In the genomic region with DNA sequence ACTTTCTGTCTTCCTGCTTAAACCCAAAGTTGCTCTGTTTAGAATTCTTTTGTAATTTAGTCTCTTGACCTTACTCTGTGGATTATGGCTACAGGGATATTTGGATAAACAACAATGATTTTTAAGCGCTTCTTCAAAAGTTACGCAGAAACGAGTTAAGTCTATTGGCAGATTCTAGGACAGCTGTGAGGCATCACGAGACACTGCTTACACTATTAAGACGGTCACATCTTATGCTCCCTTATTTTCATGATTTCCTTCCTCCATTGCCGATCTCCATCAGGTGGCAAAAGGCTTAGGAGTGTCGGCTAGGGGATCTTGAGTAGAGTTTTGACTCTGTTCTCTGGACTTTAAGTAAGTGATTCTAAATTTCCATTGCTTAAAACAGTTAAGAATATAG, we compare ENCODE assay signal across 19 mouse cellular contexts. TPM values are rescaled to one million over a fixed set of nuclear protein-coding genes. Genes with fewer than 3 reads are reported as not detected.
"Had no signal": no experiment of that assay in that cellular context is flagged by ENCODE, and none has a peak within 500 bp of the region (broad histone marks: within the 10 kb centered on the region; RNA-seq: fewer than 3 reads in every experiment).

No protein-coding gene starts in this region.

- H3K4me2 ChIP-seq: liver, embryonic 11.5 days; liver, embryonic 13.5 days; liver, embryonic 15.5 days; midbrain, embryonic 12.5 days; neural tube, embryonic 12.5 days; stomach, embryonic 15.5 days had no signal

- ATAC-seq: liver, postnatal 0 days; midbrain, embryonic 16.5 days had no signal

- H3K4me3 ChIP-seq: liver, embryonic 13.5 days; liver, embryonic 15.5 days; midbrain, embryonic 10.5 days; midbrain, embryonic 12.5 days; neural tube, embryonic 12.5 days; stomach, embryonic 15.5 days had no signal

- H3K27ac ChIP-seq: liver, embryonic 13.5 days; liver, embryonic 15.5 days; macrophage; midbrain, embryonic 10.5 days; midbrain, embryonic 12.5 days; neural tube, embryonic 12.5 days; stomach, embryonic 15.5 days; stomach, postnatal 0 days had no signal

- H3K4me1 ChIP-seq: liver, embryonic 15.5 days; midbrain, embryonic 10.5 days; midbrain, embryonic 12.5 days; neural tube, embryonic 12.5 days; stomach, embryonic 15.5 days had no signal

- H3K27me3 ChIP-seq: liver, embryonic 13.5 days; liver, embryonic 15.5 days; midbrain, embryonic 12.5 days; neural tube, embryonic 12.5 days; stomach, embryonic 15.5 days had no signal

- H3K36me3 ChIP-seq: liver, embryonic 13.5 days; midbrain, embryonic 10.5 days; midbrain, embryonic 12.5 days; neural tube, embryonic 12.5 days; stomach, embryonic 15.5 days had no signal

- H3K9me3 ChIP-seq: liver, embryonic 13.5 days; liver, embryonic 15.5 days; midbrain, embryonic 10.5 days; midbrain, embryonic 12.5 days; neural tube, embryonic 12.5 days; stomach, embryonic 15.5 days had no signal

- DNase-seq: liver; liver, embryonic 13.5 days; liver, postnatal 0 days; midbrain, embryonic 14.5 days; right cerebral cortex, postnatal 14 days; thymus, adult 2 months; thymus, postnatal 25 days; thymus, postnatal 4 days had no signal

- H3K9ac ChIP-seq: liver, embryonic 13.5 days; liver, embryonic 15.5 days; liver, postnatal 0 days; midbrain, embryonic 12.5 days; neural tube, embryonic 12.5 days; stomach, embryonic 15.5 days had no signal

RNA-seq across cellular contexts. Expression of gene Hsd17b13, which starts 33.1 kb away (rescaled TPM):
- total RNA-seq: megakaryocyte-erythroid progenitor cell, adult 5-6 weeks had no signal
- polyA plus RNA-seq: macrophage; midbrain, embryonic 10.5 days; midbrain, embryonic 12.5 days; midbrain, embryonic 14.5 days; midbrain, embryonic 16.5 days; neural tube, embryonic 12.5 days; neural tube, embryonic 14.5 days; thymus, adult 2 months had no signal
